Mouse (Mus musculus): ENCODE results near the gene Snrnp27.

GRCm38 (mm10) chr6:86637171-86637835 is 47.0 kb downstream of the Snrnp27 start:
- TF ChIP-seq CTCF (IDR thresholded peaks at IDR 0.05; ENCODE audit: low read depth, low read length) (no peak), POLR2A (IDR thresholded peaks at IDR 0.05; ENCODE audit: extremely low read depth, insufficient read depth, low read length) (no peak)
